Mouse (Mus musculus) hindlimb bud, embryonic 11.5 days (tissue): ENCODE results near the gene Spef1.
A peak's percentile ranks its signal among the peaks of the same experiment; 100 is the strongest.

Source experiments
- DNase-seq: peaks from one replicate; pipeline ENCODE4 v3.0.0-alpha.2; 2012; ENCODE audit warnings: low read depth, low spot score; ENCODE audit errors: extremely low spot score

Spef1 gene

GRCm38 (mm10) chr2:131145121-131145520, 42.0 kb downstream of the Spef1 start:
- DNase-seq: no peak

- no peak for DNase-seq
Measured at GRCm38 (mm10) chr2:131143007-131143780, 43.9 kb downstream of the Spef1 start.

GRCm38 (mm10) chr2:131142592-131142991, 44.5 kb downstream of the Spef1 start:
- no peak for DNase-seq

GRCm38 (mm10) chr2:131141336-131141986, 45.6 kb downstream of the Spef1 start:
- DNase-seq: no peak

- no peak for DNase-seq
Measured at GRCm38 (mm10) chr2:131140533-131140905, 46.6 kb downstream of the Spef1 start.

- no peak for DNase-seq
Measured at GRCm38 (mm10) chr2:131139886-131140532, 47.1 kb downstream of the Spef1 start.

GRCm38 (mm10) chr2:131139287-131139686, 47.8 kb downstream of the Spef1 start:
- DNase-seq: no peak

GRCm38 (mm10) chr2:131138760-131139159, 48.3 kb downstream of the Spef1 start:
- DNase-seq: no peak

GRCm38 (mm10) chr2:131138296-131138695, 48.8 kb downstream of the Spef1 start:
- DNase-seq: no peak

GRCm38 (mm10) chr2:131135521-131136139, 51.5 kb downstream of the Spef1 start:
- DNase-seq: no peak

- DNase-seq: no peak
Measured at GRCm38 (mm10) chr2:131134826-131135400, 52.2 kb downstream of the Spef1 start.

- DNase-seq: no peak
Measured at GRCm38 (mm10) chr2:131134381-131134780, 52.7 kb downstream of the Spef1 start.

- DNase-seq: no peak
Measured at GRCm38 (mm10) chr2:131132930-131133547, 54.0 kb downstream of the Spef1 start, which contains the start of gene Gm11037. Gene Gm11037, plus strand, starts transcription at chr2:131133497.

- no peak for DNase-seq
Measured at GRCm38 (mm10) chr2:131132111-131132888, 54.8 kb downstream of the Spef1 start.

- no peak for DNase-seq
Measured at GRCm38 (mm10) chr2:131130849-131131248, 56.2 kb downstream of the Spef1 start.

GRCm38 (mm10) chr2:131129836-131130235, 57.2 kb downstream of the Spef1 start:
- DNase-seq: no peak

- DNase-seq: no peak
Measured at GRCm38 (mm10) chr2:131128636-131129157, 58.4 kb downstream of the Spef1 start.

GRCm38 (mm10) chr2:131128211-131128610, 58.9 kb downstream of the Spef1 start:
- DNase-seq: no peak

GRCm38 (mm10) chr2:131127161-131127730, 59.8 kb downstream of the Spef1 start, which contains the start of gene Hspa12b:
Gene Hspa12b, plus strand, starts transcription at chr2:131127280.
- peak; percentile 22 for DNase-seq
